Mouse (Mus musculus): Measurements from ENCODE around the gene Adora2b.

DNA sequence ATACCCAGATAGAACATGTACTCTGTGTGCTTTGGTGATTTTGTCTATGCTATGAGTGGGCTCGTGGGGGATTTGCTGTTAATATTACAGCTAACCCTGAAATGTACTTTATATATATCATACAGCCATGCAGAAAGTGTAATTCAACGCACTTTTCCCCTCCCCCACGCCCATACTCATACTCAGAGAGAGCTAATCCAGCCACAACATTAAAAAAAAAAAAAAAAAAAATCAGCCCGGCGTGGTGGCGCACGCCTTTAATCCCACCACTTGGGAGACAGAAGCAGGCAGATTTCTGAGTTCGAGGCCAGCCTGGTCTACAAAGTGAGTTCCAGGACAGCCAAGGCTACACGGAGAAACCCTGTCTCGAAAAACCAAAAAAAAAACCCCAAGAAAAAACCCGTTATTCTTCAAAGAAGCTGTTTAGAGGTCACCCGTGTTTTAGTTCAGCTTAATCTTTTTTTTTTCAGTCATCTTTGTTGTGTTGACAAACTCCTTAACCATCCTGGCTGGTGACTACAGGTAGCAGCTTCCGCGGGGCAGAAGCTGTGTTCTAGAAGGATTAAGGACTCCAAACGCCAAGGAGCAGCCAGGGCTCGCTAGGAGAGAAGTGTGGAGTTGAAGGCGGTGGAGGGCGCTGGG, 904 bp upstream of the Adora2b start:
- TF ChIP-seq E2F4 (IDR thresholded peaks at IDR 0.05; ENCODE audit: insufficient read depth): no peak
- no peak for TF ChIP-seq POLR2A (IDR thresholded peaks at IDR 0.05; ENCODE audit: insufficient read length, low read depth)
- TF ChIP-seq POLR2AphosphoS2 (IDR thresholded peaks at IDR 0.05; ENCODE audit: insufficient read length, low read depth): no peak
- TF ChIP-seq MYOD1 (IDR thresholded peaks at IDR 0.05; ENCODE audit: control insufficient read depth in 1 of 3, insufficient read length in 2 of 3, low read depth in 2 of 3): no peak
- no peak for TF ChIP-seq TCF3 (IDR thresholded peaks at IDR 0.05; ENCODE audit: insufficient read length, low read depth)
- no peak for TF ChIP-seq MAX (IDR thresholded peaks at IDR 0.05; ENCODE audit: low read depth)
- TF ChIP-seq USF1 (IDR thresholded peaks at IDR 0.05; ENCODE audit: low read depth): no peak
- TF ChIP-seq TCF12 (IDR thresholded peaks at IDR 0.05; ENCODE audit: insufficient read depth, poor library complexity, severe bottlenecking): no peak
- TF ChIP-seq CEBPB (IDR thresholded peaks at IDR 0.05; ENCODE audit: insufficient read depth, poor library complexity, severe bottlenecking): no peak
- TF ChIP-seq REST (IDR thresholded peaks at IDR 0.05; ENCODE audit: insufficient read depth, insufficient read length): no peak
- TF ChIP-seq MYOG (IDR thresholded peaks at IDR 0.05; ENCODE audit: control insufficient read depth in 1 of 3, insufficient read depth in 1 of 3, insufficient read length in 2 of 3, low read depth in 2 of 3): no peak
- no peak for TF ChIP-seq SRF (IDR thresholded peaks at IDR 0.05; ENCODE audit: control insufficient read depth, insufficient read length, low read depth)

Measured in myocyte (in vitro differentiated cells).